Mouse (Mus musculus) heart, embryonic 15.5 days (tissue): ENCODE results near the gene Syt3. TPM values are rescaled to one million over a fixed set of nuclear protein-coding genes. Genes with fewer than 3 reads are reported as not detected.

Source experiments
- polyA plus RNA-seq: library from polyadenylated mRNA; unstranded; fragments of >200 nt; fragmentation: Nextera tagmentation; extraction: Ambion mirVana; gene quantifications from 2 replicates; pipeline ENCODE4 v1.2.1, GENCODE M21; 2015

Syt3 gene
- polyA plus RNA-seq, 1 experiment from 2014 or later: 0.82 TPM

Other genes with a start within 250 kb of the Syt3 start
- gene Klk1b16, start 247.3 kb upstream of the Syt3 start, polyA plus RNA-seq: not detected in 2 replicates
- not detected in 2 replicates for gene Klk1b24, start 195.9 kb upstream of the Syt3 start, polyA plus RNA-seq
- not detected in 2 replicates for gene Klk1b3, start 185.9 kb upstream of the Syt3 start, polyA plus RNA-seq
- not detected in 2 replicates for gene Klk1b4, start 176.7 kb upstream of the Syt3 start, polyA plus RNA-seq
- not detected in 2 replicates for gene Klk1b5, start 168.2 kb upstream of the Syt3 start, polyA plus RNA-seq
- 0.13 TPM in 1 of 2 replicates, not detected in the other for gene Klk1, start 158.7 kb upstream of the Syt3 start, polyA plus RNA-seq
- 0.09 TPM in 1 of 2 replicates, not detected in the other for gene Gm36864, start 147.9 kb upstream of the Syt3 start, polyA plus RNA-seq
- 0.62 and 1.1 TPM in 2 replicates for gene 1700028J19Rik, start 137.4 kb upstream of the Syt3 start, polyA plus RNA-seq
- gene 2410002F23Rik, start 137.4 kb upstream of the Syt3 start, polyA plus RNA-seq: 59.5 and 86.8 TPM in 2 replicates
- not detected in 2 replicates for gene Acp4, start 126.7 kb upstream of the Syt3 start, polyA plus RNA-seq
- not detected in 2 replicates for gene Gm15517, start 122.7 kb upstream of the Syt3 start, polyA plus RNA-seq
- 1.0 and 2.5 TPM in 2 replicates for gene Clec11a, start 77.2 kb upstream of the Syt3 start, polyA plus RNA-seq
- 0.58 and 0.74 TPM in 2 replicates for gene Shank1, start 73.8 kb upstream of the Syt3 start, polyA plus RNA-seq
- 0.13 and 0.47 TPM in 2 replicates for gene 1700008O03Rik, start 1.7 kb downstream of the Syt3 start, polyA plus RNA-seq
- gene Lrrc4b, start 44.9 kb downstream of the Syt3 start, polyA plus RNA-seq: 1.8 TPM in 2 replicates
- gene Aspdh, start 81.3 kb downstream of the Syt3 start, polyA plus RNA-seq: 0.43 and 0.74 TPM in 2 replicates
- gene Josd2, start 83.9 kb downstream of the Syt3 start, polyA plus RNA-seq: 134 and 146 TPM in 2 replicates
- gene Emc10, start 112.4 kb downstream of the Syt3 start, polyA plus RNA-seq: 81.6 and 109 TPM in 2 replicates
- gene Fam71e1, start 112.5 kb downstream of the Syt3 start, polyA plus RNA-seq: 8.7 and 11.5 TPM in 2 replicates
- 2.7 and 3.9 TPM in 2 replicates for gene Mybpc2, start 140.6 kb downstream of the Syt3 start, polyA plus RNA-seq
- gene Spib, start 148.0 kb downstream of the Syt3 start, polyA plus RNA-seq: 0.59 and 5.2 TPM in 2 replicates
- gene Pold1, start 164.7 kb downstream of the Syt3 start, polyA plus RNA-seq: 41.7 and 66.9 TPM in 2 replicates
- 53.2 and 64.6 TPM in 2 replicates for gene Nr1h2, start 169.8 kb downstream of the Syt3 start, polyA plus RNA-seq
- 1.7 and 5.7 TPM in 2 replicates for gene Napsa, start 188.3 kb downstream of the Syt3 start, polyA plus RNA-seq
- gene Kcnc3, start 206.6 kb downstream of the Syt3 start, polyA plus RNA-seq: 0.11 and 0.37 TPM in 2 replicates